Mouse (Mus musculus) liver, adult 2 months (tissue): ENCODE measurements around the gene Slc12a1.

Experiments used
- CTCF ChIP-seq: fragments of 200-500 bp; IDR thresholded peaks from 2 replicates; pipeline ENCODE4 v1.5.1; 2011; ENCODE audit warnings: low read depth, low read length, control low read depth
- POLR2A ChIP-seq: fragments of 200-500 bp; IDR thresholded peaks from 2 replicates; pipeline ENCODE4 v1.6.1; 2011; ENCODE audit warnings: low read length, control low read depth; ENCODE audit not compliant: insufficient read depth; ENCODE audit errors: extremely low read depth

DNA sequence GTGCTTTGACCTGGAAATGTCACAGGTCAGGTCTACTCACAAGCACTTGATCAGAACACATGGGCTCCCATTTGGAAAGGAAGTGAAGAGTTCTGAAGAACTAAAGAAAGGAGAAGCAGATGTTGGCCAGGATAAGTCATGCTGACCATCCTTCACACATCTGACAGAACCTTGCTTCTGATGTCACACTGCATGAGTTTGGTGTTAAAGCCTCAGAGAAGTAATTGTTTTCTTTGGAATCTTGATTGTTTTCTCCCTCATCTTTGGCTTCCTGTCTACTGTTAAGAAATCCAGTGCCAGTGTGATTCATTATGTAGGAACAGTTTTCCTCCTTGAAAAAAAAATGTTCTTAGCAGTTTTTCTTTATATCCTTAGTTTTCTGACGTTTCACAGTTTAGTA lies 116.6 kb downstream of the Slc12a1 start:
- TF ChIP-seq CTCF (no peak), POLR2A (no peak)
